Mouse (Mus musculus) small intestine, adult 2 months (tissue): ENCODE results near the gene Ina. TPM values are rescaled to one million over a fixed set of nuclear protein-coding genes. Genes with fewer than 3 reads are reported as not detected.
"Not testable (repeated sequence)": the region's sequence is repeated elsewhere in the genome, so short reads cannot be mapped to it uniquely, and the experiment has no call there.

Experiments used
- H3K27ac ChIP-seq: fragments of 200-500 bp; 2 replicates; pipeline ENCODE4 v1.5.1; 2012; ENCODE audit warnings: low read depth, low read length, control low read depth, inconsistent platforms; ENCODE audit not compliant: insufficient read depth
- H3K27me3 ChIP-seq: fragments of 200-500 bp; 2 replicates; pipeline ENCODE4 v1.6.1; 2012; ENCODE audit warnings: mild to moderate bottlenecking, moderate library complexity, low read length, inconsistent platforms; ENCODE audit not compliant: control insufficient read depth, insufficient read depth
- H3K36me3 ChIP-seq: fragments of 200-500 bp; 2 replicates; pipeline ENCODE4 v1.6.1; 2012; ENCODE audit warnings: mild to moderate bottlenecking, low read length, control low read depth, inconsistent platforms; ENCODE audit not compliant: control insufficient read depth, insufficient read depth
- H3K4me1 ChIP-seq: fragments of 200-500 bp; 2 replicates; pipeline ENCODE4 v1.6.1; 2012; ENCODE audit warnings: low read length, inconsistent platforms, mixed read lengths; ENCODE audit not compliant: control insufficient read depth, insufficient read depth, insufficient read length
- H3K4me3 ChIP-seq: fragments of 200-500 bp; 2 replicates; pipeline ENCODE4 v1.5.1; 2012; ENCODE audit warnings: low read depth, mild to moderate bottlenecking, control low read depth, inconsistent platforms, low read length, moderate library complexity
- CTCF ChIP-seq: fragments of 200-500 bp; IDR thresholded peaks from 2 replicates; pipeline ENCODE4 v1.5.1; 2012; ENCODE audit warnings: low read depth, mild to moderate bottlenecking, control low read depth, inconsistent platforms, low read length, moderate library complexity, mixed read lengths; ENCODE audit not compliant: insufficient replicate concordance, insufficient read length; ENCODE audit errors: extremely low read depth
- POLR2A ChIP-seq: fragments of 200-500 bp; IDR thresholded peaks from 2 replicates; pipeline ENCODE4 v1.6.1; 2012; ENCODE audit warnings: low read depth, mild to moderate bottlenecking, control low read depth, inconsistent platforms, low read length, moderate library complexity
- WGBS: fragments of 180-500 bp; shearing (Covaris S2); methylation state at CpG from one replicate; pipeline ENCODE4 v1.1.7; 2018; 5-methylcytosine and 5-hydroxymethylcytosine counted together
- polyA plus RNA-seq: library from polyadenylated mRNA; depleted of rRNA; stranded (reverse); fragments of >200 nt; gene quantifications from 2 replicates; pipeline ENCODE4 v1.2.3, GENCODE M21; 2012

Gene Ina
- polyA plus RNA-seq, 1 experiment = 0.53 TPM

DNA sequence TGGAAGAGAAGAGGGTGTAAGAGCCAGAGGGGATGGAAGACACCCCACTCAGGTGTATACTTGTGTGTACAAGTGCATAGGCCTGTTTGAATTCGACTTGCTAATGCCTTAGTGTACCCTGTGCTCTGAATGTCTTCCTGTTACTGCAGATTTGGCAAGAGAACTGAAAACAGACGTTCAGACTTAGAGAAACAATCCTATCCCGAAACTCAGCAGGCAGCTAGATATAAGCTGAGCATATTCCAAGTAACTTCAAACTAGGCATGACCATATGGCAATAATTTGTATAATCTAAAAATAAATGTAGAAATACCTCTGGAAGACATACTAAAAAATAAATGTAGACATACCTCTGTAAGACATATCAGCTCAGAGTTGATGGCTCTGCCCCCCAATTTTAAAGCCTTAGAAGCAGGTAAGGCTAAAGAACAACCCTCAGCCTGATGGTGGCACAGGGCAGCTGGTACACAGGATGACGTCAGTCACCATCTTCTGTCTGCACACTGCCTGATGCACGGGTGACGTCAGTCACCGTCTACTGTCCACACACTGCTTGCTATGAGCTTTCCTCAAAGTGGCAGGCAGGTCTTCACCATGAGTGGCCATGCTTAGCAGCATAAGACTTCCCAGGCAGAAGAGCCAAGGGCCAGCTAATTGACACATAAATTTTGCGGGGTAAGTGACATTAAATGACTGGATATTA lies 16.2 kb upstream of the Ina start:
- Histone ChIP-seq H3K27ac (no peak overlapping the region), H3K36me3 (no peaks in the 10 kb centered on the region), H3K27me3 (no peaks in the 10 kb centered on the region), H3K4me3 (no peak overlapping the region), H3K4me1 (no peaks in the 10 kb centered on the region)
- TF ChIP-seq CTCF = no peak
- TF ChIP-seq POLR2A = no peak
- 67% methylated on average over 8 of the region's 8 CpGs for WGBS

- Histone ChIP-seq H3K4me3 (no peak overlapping the region), H3K36me3 (no peaks in the 10 kb centered on the region), H3K27me3 (no peaks in the 10 kb centered on the region), H3K27ac (no peak overlapping the region), H3K4me1 (no peaks in the 10 kb centered on the region)
- no peak for TF ChIP-seq POLR2A
- no peak for TF ChIP-seq CTCF
- WGBS = 70% methylated on average over 4 of the region's 4 CpGs
Observed at GRCm38 (mm10) chr19:46998953-46999352, 15.5 kb upstream of the Ina start.

GRCm38 (mm10) chr19:46999753-47000152 lies 14.7 kb upstream of the Ina start:
- Histone ChIP-seq H3K27ac (no peak overlapping the region), H3K4me3 (no peak overlapping the region), H3K36me3 (no peaks in the 10 kb centered on the region), H3K27me3 (no peaks in the 10 kb centered on the region), H3K4me1 (no peaks in the 10 kb centered on the region)
- 52% methylated on average over 6 of the region's 6 CpGs for WGBS
- TF ChIP-seq POLR2A (no peak), CTCF (no peak)

DNA sequence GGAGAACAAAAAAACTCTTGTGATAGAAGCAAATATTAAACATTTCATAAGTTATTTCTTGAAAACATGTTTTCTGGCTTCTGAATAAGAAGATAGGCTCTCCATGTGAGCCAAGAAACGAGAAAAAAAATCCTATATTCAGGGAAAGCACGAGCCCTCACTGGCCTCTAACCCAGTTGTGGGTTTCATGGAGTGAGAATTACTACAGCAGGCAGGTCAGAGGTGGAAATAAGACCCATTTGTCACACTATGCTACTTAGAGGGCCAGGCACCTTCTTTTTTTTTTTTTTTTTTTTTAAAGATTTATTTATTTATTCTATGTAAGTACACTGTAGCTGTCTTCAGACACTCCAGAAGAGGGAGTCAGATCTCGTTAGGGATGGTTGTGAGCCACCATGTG lies 14.1 kb upstream of the Ina start:
- not testable (repeated sequence) for H3K27ac ChIP-seq, H3K27me3 ChIP-seq, H3K4me1 ChIP-seq, H3K36me3 ChIP-seq, H3K4me3 ChIP-seq
- WGBS = 72% methylated on average over 2 of the region's 3 CpGs

GRCm38 (mm10) chr19:47003742-47004511 lies 10.6 kb upstream of the Ina start:
- Histone ChIP-seq H3K4me3 (no peak overlapping the region), H3K4me1 (no peaks in the 10 kb centered on the region), H3K36me3 (no peaks in the 10 kb centered on the region), H3K27me3 (no peaks in the 10 kb centered on the region), H3K27ac (no peak overlapping the region)
- 63% methylated on average over 6 of the region's 6 CpGs for WGBS
- no peak for TF ChIP-seq CTCF
- no peak for TF ChIP-seq POLR2A

DNA sequence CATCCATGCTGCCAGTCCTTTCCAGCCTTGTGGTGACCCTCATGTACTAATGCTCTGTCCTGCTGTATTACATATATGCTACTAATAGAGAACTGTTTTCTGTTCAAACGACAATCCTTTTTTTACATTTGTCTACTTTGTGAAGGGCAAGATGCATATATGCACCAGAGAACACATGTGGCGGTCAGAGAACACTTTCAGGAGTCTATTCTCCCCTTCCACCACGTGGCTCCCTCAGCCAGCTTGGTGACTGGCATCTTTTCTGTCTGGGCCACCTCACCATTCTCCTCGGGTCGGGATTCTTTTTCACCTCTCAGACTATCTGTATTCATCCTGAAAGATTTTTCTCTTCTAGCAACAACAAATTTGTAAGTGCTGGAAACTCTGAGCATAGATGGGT lies 8.6 kb upstream of the Ina start:
- WGBS = 55% methylated on average over 5 of the region's 5 CpGs
- Histone ChIP-seq H3K36me3 (no peaks in the 10 kb centered on the region), H3K4me3 (no peak overlapping the region), H3K4me1 (no peaks in the 10 kb centered on the region), H3K27me3 (no peaks in the 10 kb centered on the region), H3K27ac (no peak overlapping the region)
- TF ChIP-seq CTCF (no peak), POLR2A (no peak)

GRCm38 (mm10) chr19:47006321-47006720 lies 8.2 kb upstream of the Ina start:
- Histone ChIP-seq H3K36me3 (no peaks in the 10 kb centered on the region), H3K4me3 (no peak overlapping the region), H3K4me1 (no peaks in the 10 kb centered on the region), H3K27ac (no peak overlapping the region), H3K27me3 (no peaks in the 10 kb centered on the region)
- no peak for TF ChIP-seq CTCF
- TF ChIP-seq POLR2A = no peak
- 4% methylated on average over 4 of the region's 4 CpGs for WGBS
